Mouse (Mus musculus): Measurements from ENCODE around the gene Nat10. TPM values are rescaled to one million over a fixed set of nuclear protein-coding genes. Genes with fewer than 3 reads are reported as not detected.
A peak's percentile ranks its signal among the peaks of the same experiment; 100 is the strongest.

Gene Nat10
- polyA plus RNA-seq (2015; fragmentation: Nextera tagmentation; extraction: Ambion mirVana): 10.8 and 12.0 TPM in 2 replicates

- Histone ChIP-seq H3K9me3 (replicated peaks; ENCODE audit: control insufficient read depth, low read length) (no peaks in the 10 kb centered on the region), H3K4me1 (ENCODE audit: control insufficient read depth, low read depth, low read length) (peaks cover 12% of the 10 kb centered on the region), H3K36me3 (ENCODE audit: control insufficient read depth, insufficient read depth) (peaks cover 5% of the 10 kb centered on the region), H3K4me2 (ENCODE audit: low read depth, low read length) (peak within 1 kb of the TSS; percentile 97), H3K9ac (ENCODE audit: low read depth, low read length) (peak within 1 kb of the TSS; percentile 59), H3K27ac (ENCODE audit: low read length) (peak within 1 kb of the TSS; percentile 67), H3K4me3 (ENCODE audit: low read depth, low read length) (peak within 1 kb of the TSS; percentile 83), H3K27me3 (ENCODE audit: control insufficient read depth, insufficient read depth, low read depth, low read length) (no peaks in the 10 kb centered on the region)
- under 1% methylated on average over 47 of the region's 47 CpGs for WGBS (ENCODE audit: insufficient replicate concordance)
- ATAC-seq (ENCODE audit: low read depth): peak; percentile 95
Measured at GRCm38 (mm10) chr2:103760906-103761716, at the start of gene Nat10. Nat10 (minus strand) TSS chr2:103761270.

DNA sequence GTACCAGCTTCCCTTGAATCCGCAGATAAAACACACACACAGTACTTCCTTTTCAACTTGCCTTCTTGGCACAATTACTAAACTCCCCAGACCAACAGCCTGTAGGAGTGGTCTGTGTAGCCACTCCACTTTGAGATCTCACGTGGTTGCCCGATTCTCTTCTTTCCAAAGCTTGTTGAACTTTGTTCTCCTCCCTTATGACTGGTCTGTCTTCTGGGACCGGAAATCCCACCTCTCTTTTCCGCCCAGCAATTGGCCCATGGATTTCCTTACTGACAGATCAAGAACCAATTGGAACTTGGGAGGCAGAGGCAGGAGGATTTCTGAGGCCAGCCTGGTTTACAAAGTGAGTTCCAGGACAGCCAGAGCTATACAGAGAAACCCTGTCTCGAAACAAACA is 49.3 kb upstream of the Nat10 start:
- Histone ChIP-seq H3K27ac (ENCODE audit: low read length) (no peak overlapping the region), H3K4me1 (ENCODE audit: control insufficient read depth, low read depth, low read length) (no peaks in the 10 kb centered on the region), H3K36me3 (ENCODE audit: control insufficient read depth, insufficient read depth) (no peaks in the 10 kb centered on the region), H3K27me3 (ENCODE audit: control insufficient read depth, insufficient read depth, low read depth, low read length) (no peaks in the 10 kb centered on the region), H3K4me3 (ENCODE audit: low read depth, low read length) (no peak overlapping the region), H3K4me2 (ENCODE audit: low read depth, low read length) (no peak overlapping the region), H3K9me3 (replicated peaks; ENCODE audit: control insufficient read depth, low read length) (no peaks in the 10 kb centered on the region), H3K9ac (ENCODE audit: low read depth, low read length) (no peak overlapping the region)
- ATAC-seq (ENCODE audit: low read depth): no peak
- 69% methylated on average over 6 of the region's 6 CpGs for WGBS (ENCODE audit: insufficient replicate concordance)

DNA sequence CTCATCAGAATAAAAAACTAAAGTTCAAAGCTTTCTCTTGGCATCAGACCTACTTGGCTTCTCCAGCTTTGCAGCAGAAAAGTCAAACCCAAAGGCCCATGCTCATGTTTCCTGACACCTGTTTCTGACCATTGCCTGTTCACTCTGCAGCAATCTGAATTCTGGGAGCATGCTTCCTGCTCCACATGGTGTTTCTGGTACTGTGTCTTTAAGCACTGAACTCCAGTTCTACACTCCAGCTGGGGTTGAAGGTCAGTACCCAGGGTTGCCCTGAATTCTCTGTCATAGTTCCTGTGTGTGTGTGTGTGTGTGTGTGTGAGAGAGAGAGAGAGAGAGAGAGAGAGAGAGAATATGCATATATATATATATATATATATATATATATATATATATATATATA is 47.4 kb upstream of the Nat10 start:
- H3K27me3 ChIP-seq (ENCODE audit: control insufficient read depth, insufficient read depth, low read depth, low read length): no peaks in the 10 kb centered on the region
- H3K9me3 ChIP-seq (replicated peaks; ENCODE audit: control insufficient read depth, low read length): no peaks in the 10 kb centered on the region
- H3K9ac ChIP-seq (ENCODE audit: low read depth, low read length): no peak overlapping the region
- H3K27ac ChIP-seq (ENCODE audit: low read length): no peak overlapping the region
- H3K4me3 ChIP-seq (ENCODE audit: low read depth, low read length): no peak overlapping the region
- no peaks in the 10 kb centered on the region; the same call in 1 of the 2 replicates for H3K4me1 ChIP-seq (ENCODE audit: control insufficient read depth, low read depth, low read length)
- H3K36me3 ChIP-seq (ENCODE audit: control insufficient read depth, insufficient read depth): no peaks in the 10 kb centered on the region
- peak; percentile 61; the same call in 1 of the 2 replicates for ATAC-seq (ENCODE audit: low read depth)
- H3K4me2 ChIP-seq (ENCODE audit: low read depth, low read length): no peak overlapping the region

- Histone ChIP-seq H3K27me3 (ENCODE audit: control insufficient read depth, insufficient read depth, low read depth, low read length) (no peaks in the 10 kb centered on the region), H3K4me3 (ENCODE audit: low read depth, low read length) (no peak overlapping the region), H3K4me2 (ENCODE audit: low read depth, low read length) (no peak overlapping the region), H3K4me1 (ENCODE audit: control insufficient read depth, low read depth, low read length) (no peaks in the 10 kb centered on the region; the same call in 1 of the 2 replicates), H3K27ac (ENCODE audit: low read length) (peak overlapping the region; percentile 74), H3K36me3 (ENCODE audit: control insufficient read depth, insufficient read depth) (no peaks in the 10 kb centered on the region), H3K9me3 (replicated peaks; ENCODE audit: control insufficient read depth, low read length) (no peaks in the 10 kb centered on the region), H3K9ac (ENCODE audit: low read depth, low read length) (no peak overlapping the region)
- WGBS (ENCODE audit: insufficient replicate concordance): 57% methylated on average over 5 of the region's 5 CpGs
- ATAC-seq (ENCODE audit: low read depth): peak; percentile 65; the same call in 1 of the 2 replicates
Measured at GRCm38 (mm10) chr2:103803770-103804530, 42.9 kb upstream of the Nat10 start.

GRCm38 (mm10) chr2:103802422-103802821 is 41.4 kb upstream of the Nat10 start:
- Histone ChIP-seq H3K9me3 (replicated peaks; ENCODE audit: control insufficient read depth, low read length) (no peaks in the 10 kb centered on the region), H3K4me1 (ENCODE audit: control insufficient read depth, low read depth, low read length) (peaks cover 9% of the 10 kb centered on the region), H3K27me3 (ENCODE audit: control insufficient read depth, insufficient read depth, low read depth, low read length) (no peaks in the 10 kb centered on the region), H3K4me2 (ENCODE audit: low read depth, low read length) (no peak overlapping the region), H3K27ac (ENCODE audit: low read length) (no peak overlapping the region), H3K4me3 (ENCODE audit: low read depth, low read length) (no peak overlapping the region), H3K36me3 (ENCODE audit: control insufficient read depth, insufficient read depth) (no peaks in the 10 kb centered on the region), H3K9ac (ENCODE audit: low read depth, low read length) (no peak overlapping the region)
- WGBS (ENCODE audit: insufficient replicate concordance): 59% methylated on average over 1 of the region's 1 CpGs
- no peak for ATAC-seq (ENCODE audit: low read depth)

DNA sequence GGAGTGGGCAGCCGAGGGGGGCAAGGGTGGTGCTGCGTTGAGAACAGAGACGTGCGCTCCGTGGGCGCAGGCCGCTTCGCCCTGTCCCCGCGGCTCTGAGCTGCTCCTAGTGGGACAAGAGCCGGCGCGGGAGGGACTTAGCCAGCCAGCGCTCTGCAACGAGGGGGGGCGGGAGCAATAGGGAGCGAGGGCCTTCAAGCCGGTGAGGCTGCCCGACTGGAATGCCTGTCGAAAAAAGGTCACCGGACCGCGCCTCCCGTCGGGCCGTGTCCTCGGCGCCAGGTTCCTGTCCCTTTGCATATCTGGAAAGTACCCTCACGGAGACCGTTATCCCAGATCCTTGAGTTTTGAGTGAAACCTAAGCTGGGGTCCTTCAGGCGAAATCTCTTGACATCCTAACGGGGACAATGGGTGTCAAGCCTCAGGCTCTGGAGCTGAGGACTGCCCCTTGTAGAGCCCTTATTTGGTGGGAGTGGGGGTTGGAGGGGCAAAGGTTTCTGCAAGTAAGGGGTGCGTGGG is 36.5 kb upstream of the Nat10 start, which contains the start of gene Caprin1:
TSS of gene Caprin1 (minus strand) at position 159 of the 519 bp plus-strand sequence.
- H3K9ac ChIP-seq (ENCODE audit: low read depth, low read length): peak within 1 kb of the TSS; percentile 98
- peaks cover 7% of the 10 kb centered on the region for H3K36me3 ChIP-seq (ENCODE audit: control insufficient read depth, insufficient read depth)
- no peaks in the 10 kb centered on the region for H3K27me3 ChIP-seq (ENCODE audit: control insufficient read depth, insufficient read depth, low read depth, low read length)
- 0% methylated on average over 33 of the region's 33 CpGs for WGBS (ENCODE audit: insufficient replicate concordance)
- no peaks in the 10 kb centered on the region for H3K9me3 ChIP-seq (replicated peaks; ENCODE audit: control insufficient read depth, low read length)
- peak within 1 kb of the TSS; percentile 96 for H3K4me2 ChIP-seq (ENCODE audit: low read depth, low read length)
- peaks cover 12% of the 10 kb centered on the region for H3K4me1 ChIP-seq (ENCODE audit: control insufficient read depth, low read depth, low read length)
- peak within 1 kb of the TSS; percentile 96 for H3K4me3 ChIP-seq (ENCODE audit: low read depth, low read length)
- H3K27ac ChIP-seq (ENCODE audit: low read length): peak within 1 kb of the TSS; percentile 99
- peak; percentile 91 for ATAC-seq (ENCODE audit: low read depth)

- peaks cover 8% of the 10 kb centered on the region for H3K36me3 ChIP-seq (ENCODE audit: control insufficient read depth, insufficient read depth)
- H3K27ac ChIP-seq (ENCODE audit: low read length): peak overlapping the region; percentile 99
- H3K4me1 ChIP-seq (ENCODE audit: control insufficient read depth, low read depth, low read length): peaks cover 12% of the 10 kb centered on the region
- peak overlapping the region; percentile 96 for H3K4me3 ChIP-seq (ENCODE audit: low read depth, low read length)
- H3K9me3 ChIP-seq (replicated peaks; ENCODE audit: control insufficient read depth, low read length): no peaks in the 10 kb centered on the region
- ATAC-seq (ENCODE audit: low read depth): peak; percentile 75
- H3K9ac ChIP-seq (ENCODE audit: low read depth, low read length): peak overlapping the region; percentile 98
- peak overlapping the region; percentile 96 for H3K4me2 ChIP-seq (ENCODE audit: low read depth, low read length)
- H3K27me3 ChIP-seq (ENCODE audit: control insufficient read depth, insufficient read depth, low read depth, low read length): no peaks in the 10 kb centered on the region
- WGBS (ENCODE audit: insufficient replicate concordance): under 1% methylated on average over 58 of the region's 72 CpGs
Measured at GRCm38 (mm10) chr2:103796861-103797466, 35.9 kb upstream of the Nat10 start.

- Histone ChIP-seq H3K27me3 (ENCODE audit: control insufficient read depth, insufficient read depth, low read depth, low read length) (no peaks in the 10 kb centered on the region), H3K4me2 (ENCODE audit: low read depth, low read length) (peak overlapping the region; percentile 96), H3K4me3 (ENCODE audit: low read depth, low read length) (peak overlapping the region; percentile 96), H3K27ac (ENCODE audit: low read length) (peak overlapping the region; percentile 99), H3K4me1 (ENCODE audit: control insufficient read depth, low read depth, low read length) (peaks cover 12% of the 10 kb centered on the region), H3K9me3 (replicated peaks; ENCODE audit: control insufficient read depth, low read length) (no peaks in the 10 kb centered on the region), H3K36me3 (ENCODE audit: control insufficient read depth, insufficient read depth) (peaks cover 11% of the 10 kb centered on the region), H3K9ac (ENCODE audit: low read depth, low read length) (peak overlapping the region; percentile 98)
- peak; percentile 36 for ATAC-seq (ENCODE audit: low read depth)
- 0% methylated on average over 42 of the region's 42 CpGs for WGBS (ENCODE audit: insufficient replicate concordance)
Measured at GRCm38 (mm10) chr2:103796211-103796860, 35.3 kb upstream of the Nat10 start.
